Mouse (Mus musculus): Measurements from ENCODE around the gene Erich3. TPM values are rescaled to one million over a fixed set of nuclear protein-coding genes. Genes with fewer than 3 reads are reported as not detected.

The Erich3 gene
- polyA plus RNA-seq, 1 experiment from 2014 or later: 1.5 TPM

DNA sequence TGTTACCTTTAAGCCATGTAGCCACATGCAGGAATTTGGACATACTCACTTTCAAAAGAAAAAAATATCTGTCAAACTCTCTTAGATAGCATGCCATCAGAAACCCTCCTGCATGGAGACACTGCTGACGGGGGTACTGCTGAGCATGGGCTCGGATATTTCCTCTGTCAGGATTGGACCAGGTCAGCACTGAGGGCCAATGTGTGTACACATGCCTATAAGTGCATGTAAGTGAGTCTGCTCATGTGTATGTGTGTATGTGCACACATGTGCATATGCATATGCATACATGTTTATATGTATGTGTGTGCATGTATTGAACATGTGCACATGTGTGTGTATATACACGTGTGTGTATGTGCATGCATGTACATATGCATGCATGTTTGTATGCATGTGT, 124.0 kb downstream of the Erich3 start:
- H3K9me3 ChIP-seq (replicated peaks): no peaks in the 10 kb centered on the region
- no peaks in the 10 kb centered on the region for H3K4me1 ChIP-seq
- 88% methylated on average over 3 of the region's 3 CpGs for WGBS
- no peak overlapping the region for H3K4me3 ChIP-seq
- H3K27ac ChIP-seq: no peak overlapping the region
- no peaks in the 10 kb centered on the region for H3K36me3 ChIP-seq
- no peak overlapping the region for H3K4me2 ChIP-seq (replicated peaks)
- ATAC-seq (ENCODE audit: low FRiP score): no peak
- no peak overlapping the region for H3K9ac ChIP-seq
- H3K27me3 ChIP-seq: no peaks in the 10 kb centered on the region

DNA sequence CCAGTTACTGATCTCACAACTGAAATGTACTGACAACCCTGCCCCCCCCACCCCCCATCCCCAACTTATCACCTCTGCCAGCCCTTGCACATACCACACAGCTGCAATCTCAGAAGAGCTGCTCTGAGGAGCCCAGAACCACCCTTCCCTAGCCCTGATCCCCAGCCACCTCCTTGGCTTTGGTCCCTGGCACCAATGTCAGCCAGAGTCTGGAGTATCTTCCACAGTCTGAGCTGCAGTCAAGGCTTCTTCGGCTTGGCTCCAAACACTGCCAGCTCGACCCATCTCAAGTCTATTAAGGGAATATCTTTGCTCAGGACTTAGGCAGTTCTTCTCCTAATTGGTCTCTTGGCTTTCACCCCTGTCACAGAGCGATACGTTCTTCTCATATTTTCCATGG, 129.9 kb downstream of the Erich3 start:
- Histone ChIP-seq H3K9ac (no peak overlapping the region), H3K36me3 (no peaks in the 10 kb centered on the region), H3K4me2 (replicated peaks) (no peak overlapping the region), H3K4me3 (no peak overlapping the region), H3K27me3 (no peaks in the 10 kb centered on the region), H3K9me3 (replicated peaks) (no peaks in the 10 kb centered on the region), H3K27ac (no peak overlapping the region), H3K4me1 (no peaks in the 10 kb centered on the region)
- ATAC-seq (ENCODE audit: low FRiP score): no peak
- 84% methylated on average over 4 of the region's 4 CpGs for WGBS

DNA sequence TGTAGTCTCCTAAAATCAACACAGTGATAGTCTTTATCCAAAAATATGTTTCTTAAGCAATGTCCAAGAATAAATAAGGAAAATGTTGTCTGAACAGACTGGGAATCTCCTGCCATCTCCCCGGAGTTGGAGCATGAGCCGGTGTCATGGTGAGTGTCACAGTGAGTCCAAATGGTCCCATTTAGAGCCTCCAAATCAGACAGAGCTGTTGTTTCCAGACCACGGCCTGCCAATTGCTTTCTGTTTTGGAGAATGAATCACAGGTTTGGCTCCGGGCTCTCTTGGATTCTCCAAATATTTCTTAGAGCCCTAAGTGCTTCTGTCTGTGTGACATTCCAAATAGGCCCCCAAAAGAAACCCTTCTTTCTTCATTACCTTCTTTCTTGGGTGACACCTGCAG, 135.1 kb downstream of the Erich3 start:
- Histone ChIP-seq H3K9ac (no peak overlapping the region), H3K9me3 (replicated peaks) (no peaks in the 10 kb centered on the region), H3K27ac (no peak overlapping the region), H3K27me3 (no peaks in the 10 kb centered on the region), H3K4me1 (0 out of 2 replicates have a peak, but pooled peaks cover 2% of the 10 kb centered on the region), H3K36me3 (no peaks in the 10 kb centered on the region), H3K4me3 (no peak overlapping the region), H3K4me2 (replicated peaks) (no peak overlapping the region)
- WGBS: 89% methylated on average over 4 of the region's 4 CpGs
- ATAC-seq (ENCODE audit: low FRiP score): no peak

DNA sequence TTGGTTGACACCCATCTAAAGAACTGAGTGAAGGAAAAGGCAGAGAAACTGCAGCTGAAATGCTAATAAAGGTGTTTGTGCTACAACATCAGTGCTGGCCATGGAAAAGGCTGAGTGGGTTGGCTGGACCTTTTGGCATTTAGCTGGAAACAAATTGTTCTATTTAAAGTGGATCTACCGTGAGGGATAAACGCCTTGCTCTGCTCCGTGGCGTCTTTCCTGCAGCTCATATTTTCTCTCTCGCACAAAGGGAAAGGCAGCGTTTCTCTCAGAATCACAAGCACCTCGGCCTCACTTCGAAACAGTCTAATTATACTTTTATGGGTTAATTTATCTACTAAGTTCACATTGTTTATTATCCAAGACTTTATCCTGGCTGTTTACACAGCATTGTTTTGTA, 136.8 kb downstream of the Erich3 start:
- Histone ChIP-seq H3K9me3 (replicated peaks) (no peaks in the 10 kb centered on the region), H3K4me1 (0 out of 2 replicates have a peak, but pooled peaks cover 2% of the 10 kb centered on the region), H3K4me2 (replicated peaks) (no peak overlapping the region), H3K27me3 (no peaks in the 10 kb centered on the region), H3K4me3 (no peak overlapping the region), H3K36me3 (no peaks in the 10 kb centered on the region), H3K9ac (no peak overlapping the region), H3K27ac (no peak overlapping the region)
- WGBS: 73% methylated on average over 8 of the region's 8 CpGs
- no peak for ATAC-seq (ENCODE audit: low FRiP score)

DNA sequence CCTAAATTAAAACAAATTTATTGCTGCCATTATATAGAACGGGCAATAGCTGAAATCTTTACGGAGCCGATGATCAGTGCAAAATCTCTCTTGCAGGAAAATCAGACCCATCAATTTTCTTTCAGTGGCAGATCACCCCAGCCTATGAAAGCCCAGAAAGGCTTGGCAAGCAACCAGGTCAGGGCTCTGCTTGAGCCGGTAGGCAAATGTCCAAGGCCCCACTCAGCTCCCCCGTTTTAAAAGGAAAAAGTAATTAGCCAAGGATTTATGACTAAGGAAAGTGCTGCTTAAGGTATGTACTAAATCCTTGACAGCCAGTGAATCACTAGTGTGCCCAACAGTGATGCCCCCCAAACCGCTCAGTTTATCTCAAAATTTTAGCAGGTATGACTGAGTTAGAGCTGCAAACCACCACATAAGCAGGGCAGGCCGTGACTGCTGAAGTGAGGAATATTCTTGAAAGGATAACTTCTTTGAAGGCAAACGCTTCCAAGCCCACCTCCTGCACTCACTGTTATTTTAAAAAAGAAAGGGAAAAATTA, 137.3 kb downstream of the Erich3 start:
- no peak for ATAC-seq (ENCODE audit: low FRiP score)
- no peak overlapping the region for H3K27ac ChIP-seq
- WGBS: 73% methylated on average over 8 of the region's 8 CpGs

DNA sequence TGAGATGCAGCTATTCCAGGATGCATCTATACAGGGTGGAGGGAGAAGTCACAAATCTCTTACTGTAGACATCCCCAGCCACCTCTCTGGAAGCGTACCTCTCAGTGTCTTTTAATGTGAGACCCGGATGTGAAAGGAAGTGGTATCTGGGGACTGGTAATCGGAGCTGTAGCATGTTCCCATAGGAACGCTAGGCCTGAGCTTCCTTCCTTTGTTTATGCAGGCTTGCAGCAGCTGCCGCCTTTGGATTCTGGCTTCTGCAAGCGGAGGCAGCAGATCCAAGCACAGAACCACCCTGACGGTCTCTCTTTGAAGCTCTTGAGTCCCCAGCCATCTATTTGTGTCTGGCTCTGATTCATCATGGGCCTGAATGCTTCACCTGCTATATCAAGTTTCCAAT, 143.0 kb downstream of the Erich3 start:
- peak; percentile 53 for ATAC-seq (ENCODE audit: low FRiP score)
- Histone ChIP-seq H3K27ac (peak overlapping the region; percentile 62; the same call in 1 of the 2 replicates), H3K9ac (no peak overlapping the region)

More for the DNA sequence above, 137.3 kb downstream of the Erich3 start:
- H3K9me3 ChIP-seq (replicated peaks): no peaks in the 10 kb centered on the region
- no peaks in the 10 kb centered on the region for H3K27me3 ChIP-seq
- H3K4me2 ChIP-seq (replicated peaks): no peak overlapping the region
- no peak overlapping the region for H3K4me3 ChIP-seq
- H3K36me3 ChIP-seq: no peaks in the 10 kb centered on the region
- H3K4me1 ChIP-seq: 0 out of 2 replicates have a peak, but pooled peaks cover 2% of the 10 kb centered on the region
- H3K9ac ChIP-seq: no peak overlapping the region

DNA sequence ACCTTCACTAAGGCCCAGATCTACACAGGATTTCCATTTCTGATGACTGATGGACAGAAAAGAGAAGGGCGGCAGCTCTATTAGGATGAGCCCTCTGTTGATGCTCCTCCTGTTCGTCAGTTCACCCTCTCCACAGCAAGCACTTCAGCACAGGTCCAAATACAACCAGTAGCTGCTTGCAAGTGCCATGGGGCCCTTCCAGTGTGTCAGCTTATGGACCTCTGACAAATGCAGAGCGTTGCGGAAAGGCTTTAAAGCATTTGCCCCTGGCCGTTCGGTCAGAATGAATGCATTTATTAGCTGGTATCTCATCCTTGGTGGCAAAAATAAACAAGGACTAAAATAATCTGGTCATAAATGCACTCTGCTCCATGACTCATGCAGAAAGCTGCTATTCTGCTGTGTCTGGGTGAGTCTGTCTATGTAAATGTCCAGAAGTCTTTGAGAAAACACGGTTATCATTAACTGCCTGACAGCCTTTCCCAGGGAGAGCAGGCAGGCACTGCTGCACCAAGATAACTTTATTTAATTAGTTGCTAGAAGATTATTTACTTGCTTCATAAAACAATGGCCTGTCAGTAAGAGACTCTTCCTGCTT, 146.7 kb downstream of the Erich3 start:
- Histone ChIP-seq H3K9me3 (replicated peaks) (no peaks in the 10 kb centered on the region), H3K27ac (0 out of 2 replicates have a peak overlapping the region, but pooled peaks have one; percentile 23), H3K4me2 (replicated peaks) (no peak overlapping the region), H3K4me3 (no peak overlapping the region), H3K27me3 (no peaks in the 10 kb centered on the region), H3K36me3 (no peaks in the 10 kb centered on the region), H3K9ac (no peak overlapping the region), H3K4me1 (peaks cover 19% of the 10 kb centered on the region)
- ATAC-seq (ENCODE audit: low FRiP score): no peak
- WGBS: 64% methylated on average over 7 of the region's 7 CpGs

More for the DNA sequence above, 143.0 kb downstream of the Erich3 start:
- Histone ChIP-seq H3K4me1 (peaks cover 19% of the 10 kb centered on the region), H3K9me3 (replicated peaks) (no peaks in the 10 kb centered on the region), H3K4me2 (replicated peaks) (no peak overlapping the region), H3K27me3 (no peaks in the 10 kb centered on the region), H3K36me3 (no peaks in the 10 kb centered on the region), H3K4me3 (no peak overlapping the region)
- WGBS: 26% methylated on average over 7 of the region's 7 CpGs

DNA sequence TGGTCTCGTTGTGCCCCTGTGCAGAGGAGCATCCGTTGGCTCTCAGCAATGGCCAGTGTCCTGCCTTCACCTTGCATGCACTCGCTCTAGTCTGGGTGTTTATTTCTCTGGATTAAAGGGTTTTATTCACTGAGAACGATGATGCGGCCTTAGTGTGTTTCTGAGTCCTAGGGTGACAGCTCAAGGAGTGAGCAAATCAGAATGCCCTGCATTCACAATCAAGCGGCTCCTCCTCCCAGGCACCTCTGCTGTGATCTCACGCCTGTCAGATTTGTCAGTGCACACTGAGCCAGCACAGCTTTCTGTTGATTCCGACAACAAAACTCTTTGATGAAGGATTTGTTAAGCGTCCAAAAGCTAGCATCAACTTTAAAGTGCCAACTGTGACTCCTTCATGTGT, 147.6 kb downstream of the Erich3 start:
- Histone ChIP-seq H3K36me3 (no peaks in the 10 kb centered on the region), H3K4me2 (replicated peaks) (no peak overlapping the region), H3K9ac (no peak overlapping the region), H3K4me3 (no peak overlapping the region), H3K27ac (peak overlapping the region; percentile 55; the same call in 1 of the 2 replicates), H3K27me3 (no peaks in the 10 kb centered on the region), H3K4me1 (peaks cover 19% of the 10 kb centered on the region), H3K9me3 (replicated peaks) (no peaks in the 10 kb centered on the region)
- ATAC-seq (ENCODE audit: low FRiP score): no peak
- WGBS: 23% methylated on average over 9 of the region's 9 CpGs

DNA sequence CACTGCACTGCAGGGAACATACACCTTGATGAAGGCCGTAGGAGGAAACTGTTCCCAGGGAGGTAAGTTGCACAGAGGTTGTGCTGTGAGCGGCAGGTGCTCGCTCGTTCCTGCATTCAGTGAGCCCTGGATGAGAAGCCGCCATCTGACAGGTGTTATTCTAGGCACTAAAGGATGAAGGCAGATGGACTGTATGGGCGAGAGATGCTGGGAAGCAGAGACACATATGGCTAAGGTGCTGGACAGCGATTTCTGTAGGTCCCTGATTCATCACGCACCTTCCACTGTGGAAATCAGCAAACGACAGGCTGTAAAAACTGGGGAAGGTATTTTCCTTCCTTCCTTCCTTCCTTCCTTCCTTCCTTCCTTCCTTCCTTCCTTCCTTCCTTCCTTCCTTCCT, 148.2 kb downstream of the Erich3 start:
- Histone ChIP-seq H3K4me2 (replicated peaks) (no peak overlapping the region), H3K9ac (no peak overlapping the region), H3K4me1 (peaks cover 17% of the 10 kb centered on the region), H3K27me3 (no peaks in the 10 kb centered on the region), H3K27ac (no peak overlapping the region), H3K9me3 (replicated peaks) (no peaks in the 10 kb centered on the region), H3K4me3 (no peak overlapping the region), H3K36me3 (no peaks in the 10 kb centered on the region)
- WGBS: 75% methylated on average over 9 of the region's 9 CpGs
- no peak for ATAC-seq (ENCODE audit: low FRiP score)

DNA sequence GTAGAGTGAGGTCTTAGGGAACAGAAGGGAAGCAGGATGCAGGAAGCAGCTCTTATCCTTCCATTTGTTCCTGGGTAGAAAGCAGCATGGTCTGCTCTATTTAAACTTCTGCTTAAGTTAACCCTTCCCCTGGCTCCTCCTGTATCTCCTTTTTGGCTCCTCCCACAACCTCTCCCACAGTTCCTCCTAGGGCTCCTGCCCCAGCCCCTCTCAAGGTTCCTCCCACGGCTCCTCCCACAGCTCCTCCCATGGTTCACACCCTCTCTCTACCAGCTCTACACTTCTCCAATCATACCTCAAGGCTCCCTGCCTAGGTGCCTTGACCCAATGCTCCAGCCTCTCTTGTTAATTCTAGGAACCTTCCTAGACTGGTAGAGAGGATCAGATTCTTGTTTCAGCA, 149.2 kb downstream of the Erich3 start:
- no peak for ATAC-seq (ENCODE audit: low FRiP score)
- Histone ChIP-seq H3K4me3 (no peak overlapping the region), H3K4me2 (replicated peaks) (no peak overlapping the region), H3K9me3 (replicated peaks) (no peaks in the 10 kb centered on the region), H3K36me3 (no peaks in the 10 kb centered on the region), H3K27ac (no peak overlapping the region), H3K9ac (no peak overlapping the region), H3K27me3 (no peaks in the 10 kb centered on the region), H3K4me1 (peaks cover 22% of the 10 kb centered on the region)
- 81% methylated on average over 1 of the region's 1 CpGs for WGBS

DNA sequence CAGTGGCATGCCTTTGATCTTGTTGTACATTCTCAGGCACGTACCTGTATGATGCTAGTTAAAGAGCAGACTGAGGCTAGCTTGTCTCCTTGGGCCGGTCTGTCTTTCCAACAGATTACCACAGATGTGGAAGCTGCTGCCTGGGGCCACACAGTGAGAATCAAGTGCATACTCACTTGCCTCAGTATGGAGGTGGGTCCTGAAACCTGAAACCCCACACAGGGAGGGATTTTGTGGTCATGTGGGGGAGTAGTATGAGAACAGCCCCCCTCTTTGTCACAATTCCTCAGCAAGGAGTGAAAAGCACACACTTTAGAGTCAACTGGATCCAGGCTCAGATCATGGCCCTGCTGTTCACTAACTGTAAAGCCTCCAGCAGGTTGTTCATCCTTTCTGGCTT, 151.9 kb downstream of the Erich3 start:
- no peak overlapping the region for H3K27ac ChIP-seq
- 68% methylated on average over 2 of the region's 2 CpGs for WGBS
- H3K36me3 ChIP-seq: no peaks in the 10 kb centered on the region
- H3K4me1 ChIP-seq: peaks cover 17% of the 10 kb centered on the region
- H3K4me2 ChIP-seq (replicated peaks): no peak overlapping the region
- no peak overlapping the region for H3K9ac ChIP-seq
- no peak for ATAC-seq (ENCODE audit: low FRiP score)
- H3K27me3 ChIP-seq: no peaks in the 10 kb centered on the region
- no peak overlapping the region for H3K4me3 ChIP-seq
- no peaks in the 10 kb centered on the region for H3K9me3 ChIP-seq (replicated peaks)

DNA sequence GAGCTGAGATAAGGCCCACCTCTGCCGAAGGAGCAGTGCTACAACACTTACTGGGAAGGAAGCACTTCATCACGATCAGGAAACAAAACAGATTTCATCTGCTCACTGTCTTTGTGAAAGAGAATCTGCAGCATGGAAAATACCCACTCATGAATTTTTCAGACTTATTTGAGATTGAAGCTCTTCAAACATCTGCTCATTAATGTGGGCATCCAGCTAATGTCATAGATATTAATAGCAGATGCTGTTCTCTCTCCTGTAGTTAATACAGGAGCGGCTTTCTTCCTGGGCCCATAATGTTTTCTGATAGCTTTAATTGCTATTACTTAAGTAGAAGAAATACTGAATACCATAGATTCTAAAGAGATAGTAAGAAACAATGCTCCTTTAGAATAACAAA, 152.6 kb downstream of the Erich3 start:
- Histone ChIP-seq H3K4me1 (peaks cover 12% of the 10 kb centered on the region), H3K27ac (0 out of 2 replicates have a peak overlapping the region, but pooled peaks have one; percentile 4), H3K9me3 (replicated peaks) (no peaks in the 10 kb centered on the region), H3K27me3 (no peaks in the 10 kb centered on the region), H3K4me2 (replicated peaks) (no peak overlapping the region), H3K36me3 (no peaks in the 10 kb centered on the region), H3K4me3 (no peak overlapping the region), H3K9ac (no peak overlapping the region)
- ATAC-seq (ENCODE audit: low FRiP score): no peak
- WGBS: 73% methylated on average over 3 of the region's 3 CpGs

Measured in hindbrain, embryonic 12.5 days (tissue).